Mouse (Mus musculus) hindbrain, embryonic 14.5 days (tissue): Measurements from ENCODE around the gene Ccnl2. TPM values are rescaled to one million over a fixed set of nuclear protein-coding genes. Genes with fewer than 3 reads are reported as not detected.
"Not testable (repeated sequence)": the region's sequence is repeated elsewhere in the genome, so short reads cannot be mapped to it uniquely, and the experiment has no call there.

Source experiments
- ATAC-seq: fragments of 200-750 bp; cut with Nextera tagmentation; 2 replicates; pipeline ENCODE4 v1.8.0; 2017; ENCODE audit warnings: moderate number of reproducible peaks, mild to moderate bottlenecking, moderate TSS enrichment, moderate library complexity; ENCODE audit not compliant: low FRiP score
- DNase-seq: peaks from one replicate; pipeline ENCODE4 v3.0.0-alpha.2; 2015; ENCODE audit warnings: low spot score
- H3K27ac ChIP-seq: fragments of 300-500 bp; sonication (generic); 2 replicates; pipeline ENCODE4 v1.5.1; 2014; ENCODE audit warnings: mild to moderate bottlenecking, moderate library complexity
- H3K27me3 ChIP-seq: fragments of 300-500 bp; sonication (generic); 2 replicates; pipeline ENCODE4 v1.6.1; 2014; ENCODE audit warnings: mild to moderate bottlenecking, low read length, mixed read lengths; ENCODE audit not compliant: control insufficient read depth, insufficient read depth
- H3K36me3 ChIP-seq: fragments of 300-500 bp; sonication (generic); replicated peaks from 2 replicates; pipeline ENCODE4 v1.6.1; 2014; ENCODE audit not compliant: control insufficient read depth, insufficient read depth
- H3K4me1 ChIP-seq: fragments of 300-500 bp; sonication (generic); replicated peaks from 2 replicates; pipeline ENCODE4 v1.6.1; 2014; ENCODE audit warnings: antibody characterized with exemption, low read length, mixed read lengths; ENCODE audit not compliant: control insufficient read depth, insufficient read depth
- H3K4me2 ChIP-seq: fragments of 300-500 bp; sonication (generic); replicated peaks from 2 replicates; pipeline ENCODE4 v1.6.1; 2014; ENCODE audit warnings: mild to moderate bottlenecking, moderate library complexity
- H3K4me3 ChIP-seq: fragments of 300-500 bp; sonication (generic); replicated peaks from 2 replicates; pipeline ENCODE4 v1.5.1; 2014; ENCODE audit warnings: mild to moderate bottlenecking, low read length
- H3K9ac ChIP-seq: fragments of 300-500 bp; sonication (generic); 2 replicates; pipeline ENCODE4 v1.6.1; 2014
- H3K9me3 ChIP-seq: fragments of 300-500 bp; sonication (generic); 2 replicates; pipeline ENCODE4 v1.6.1; 2016; ENCODE audit warnings: low read length; ENCODE audit not compliant: control insufficient read depth
- WGBS: fragments of 180-500 bp; shearing (Covaris S2); extraction: QIAGEN DNeasy Blood & Tissue Kit; methylation state at CpG from one replicate; pipeline ENCODE4 v1.1.7; 2014; 5-methylcytosine and 5-hydroxymethylcytosine counted together
- polyA plus RNA-seq: library from polyadenylated mRNA; unstranded; fragments of >200 nt; fragmentation: Nextera tagmentation; extraction: Ambion mirVana; gene quantifications from 2 replicates; pipeline ENCODE4 v1.2.1, GENCODE M21; 2014

Gene Ccnl2
- polyA plus RNA-seq, 1 experiment from 2014 or later, result 131 TPM

- peak within 1 kb of the TSS; percentile 61 for H3K4me2 ChIP-seq
- no peaks in the 10 kb centered on the region for H3K36me3 ChIP-seq
- peak within 1 kb of the TSS; percentile 56 for H3K4me3 ChIP-seq
- peak within 1 kb of the TSS; percentile 81 for H3K9ac ChIP-seq
- DNase-seq, result no peak
- ATAC-seq, result no peak
- H3K27ac ChIP-seq, result no peak within 1 kb of the TSS
- 62% methylated on average over 5 of the region's 5 CpGs for WGBS
- no peaks in the 10 kb centered on the region for H3K27me3 ChIP-seq
- H3K9me3 ChIP-seq, result no peaks in the 10 kb centered on the region
- peaks cover 11% of the 10 kb centered on the region for H3K4me1 ChIP-seq
Observed at GRCm38 (mm10) chr4:155785819-155786218, 26.5 kb upstream of the Ccnl2 start, which contains the start of gene Tmem88b. Gene Tmem88b (minus strand): TSS chr4:155785874.

GRCm38 (mm10) chr4:155788300-155788699 is 24.0 kb upstream of the Ccnl2 start:
- H3K9ac ChIP-seq, result no peak overlapping the region
- no peak overlapping the region for H3K27ac ChIP-seq
- H3K9me3 ChIP-seq, result no peaks in the 10 kb centered on the region
- 76% methylated on average over 3 of the region's 3 CpGs for WGBS
- ATAC-seq (no peak), DNase-seq (no peak)
- no peaks in the 10 kb centered on the region for H3K36me3 ChIP-seq
- H3K4me3 ChIP-seq, result no peak overlapping the region
- no peaks in the 10 kb centered on the region for H3K27me3 ChIP-seq
- H3K4me1 ChIP-seq, result peaks cover 10% of the 10 kb centered on the region
- H3K4me2 ChIP-seq, result no peak overlapping the region

GRCm38 (mm10) chr4:155788833-155789232 is 23.5 kb upstream of the Ccnl2 start:
- not testable (repeated sequence) for H3K27me3 ChIP-seq, H3K9ac ChIP-seq, H3K4me2 ChIP-seq, DNase-seq, H3K4me1 ChIP-seq, H3K36me3 ChIP-seq, ATAC-seq, H3K9me3 ChIP-seq, H3K4me3 ChIP-seq, H3K27ac ChIP-seq
- WGBS, result 82% methylated on average over 4 of the region's 4 CpGs

GRCm38 (mm10) chr4:155790021-155790489 is 22.2 kb upstream of the Ccnl2 start, which contains the start of gene Ankrd65:
Gene Ankrd65 (plus strand): TSS chr4:155790439.
- H3K4me3 ChIP-seq, result no peak within 1 kb of the TSS
- no peak within 1 kb of the TSS for H3K27ac ChIP-seq
- H3K9ac ChIP-seq, result no peak within 1 kb of the TSS
- no peaks in the 10 kb centered on the region for H3K36me3 ChIP-seq
- no peaks in the 10 kb centered on the region for H3K9me3 ChIP-seq
- no peak for DNase-seq
- H3K27me3 ChIP-seq, result no peaks in the 10 kb centered on the region
- 0 out of 2 replicates have a peak, but pooled peaks cover 3% of the 10 kb centered on the region for H3K4me1 ChIP-seq
- H3K4me2 ChIP-seq, result no peak within 1 kb of the TSS
- 60% methylated on average over 3 of the region's 3 CpGs for WGBS
- no peak for ATAC-seq

- H3K9ac ChIP-seq, result no peak overlapping the region
- H3K4me2 ChIP-seq, result no peak overlapping the region
- no peak overlapping the region for H3K4me3 ChIP-seq
- 83% methylated on average over 3 of the region's 3 CpGs for WGBS
- ATAC-seq (no peak), DNase-seq (no peak)
- no peaks in the 10 kb centered on the region for H3K9me3 ChIP-seq
- H3K36me3 ChIP-seq, result no peaks in the 10 kb centered on the region
- H3K27me3 ChIP-seq, result no peaks in the 10 kb centered on the region
- no peak overlapping the region for H3K27ac ChIP-seq
- no peaks in the 10 kb centered on the region for H3K4me1 ChIP-seq
Observed at GRCm38 (mm10) chr4:155790650-155791161, 21.6 kb upstream of the Ccnl2 start.

GRCm38 (mm10) chr4:155791240-155791933 is 20.9 kb upstream of the Ccnl2 start:
- no peaks in the 10 kb centered on the region for H3K27me3 ChIP-seq
- no peak overlapping the region for H3K4me2 ChIP-seq
- H3K27ac ChIP-seq, result no peak overlapping the region
- no peak overlapping the region for H3K4me3 ChIP-seq
- no peaks in the 10 kb centered on the region for H3K9me3 ChIP-seq
- no peaks in the 10 kb centered on the region for H3K36me3 ChIP-seq
- H3K9ac ChIP-seq, result no peak overlapping the region
- no peaks in the 10 kb centered on the region for H3K4me1 ChIP-seq
- no peak for ATAC-seq
- DNase-seq, result no peak
- 74% methylated on average over 24 of the region's 24 CpGs for WGBS

- 87% methylated on average over 2 of the region's 2 CpGs for WGBS
- Histone ChIP-seq H3K4me3 (no peak overlapping the region), H3K4me1 (no peaks in the 10 kb centered on the region), H3K9me3 (no peaks in the 10 kb centered on the region), H3K36me3 (no peaks in the 10 kb centered on the region), H3K4me2 (no peak overlapping the region), H3K27ac (no peak overlapping the region), H3K27me3 (no peaks in the 10 kb centered on the region), H3K9ac (no peak overlapping the region)
- DNase-seq (no peak), ATAC-seq (no peak)
Observed at GRCm38 (mm10) chr4:155793730-155794129, 18.6 kb upstream of the Ccnl2 start.

- no peak for ATAC-seq
- no peak for DNase-seq
- H3K36me3 ChIP-seq, result peaks cover 20% of the 10 kb centered on the region
- no peaks in the 10 kb centered on the region for H3K27me3 ChIP-seq
- H3K9ac ChIP-seq, result no peak overlapping the region
- H3K27ac ChIP-seq, result no peak overlapping the region
- H3K9me3 ChIP-seq, result no peaks in the 10 kb centered on the region
- H3K4me1 ChIP-seq, result peaks cover 11% of the 10 kb centered on the region
- no peak overlapping the region for H3K4me2 ChIP-seq
- WGBS, result 100% methylated on average over 1 of the region's 1 CpGs
- no peak overlapping the region for H3K4me3 ChIP-seq
Observed at GRCm38 (mm10) chr4:155802075-155802474, 10.2 kb upstream of the Ccnl2 start.

- Histone ChIP-seq H3K27ac (peak within 1 kb of the TSS; percentile 67), H3K9ac (peak within 1 kb of the TSS; percentile 77), H3K27me3 (no peaks in the 10 kb centered on the region), H3K36me3 (peaks cover 28% of the 10 kb centered on the region), H3K4me2 (peak within 1 kb of the TSS; percentile 92), H3K9me3 (no peaks in the 10 kb centered on the region), H3K4me1 (peaks cover 11% of the 10 kb centered on the region), H3K4me3 (peak within 1 kb of the TSS; percentile 82)
- DNase-seq (no peak), ATAC-seq (peak; percentile 70)
- WGBS, result 12% methylated on average over 12 of the region's 12 CpGs
Observed at GRCm38 (mm10) chr4:155802741-155803339, 9.4 kb upstream of the Ccnl2 start, which contains the start of gene Mrpl20. Gene Mrpl20 (plus strand): TSS chr4:155802878.
